Mouse (Mus musculus) adrenal gland, adult 10 weeks (tissue): ENCODE results near the gene Thyn1. TPM values are rescaled to one million over a fixed set of nuclear protein-coding genes. Genes with fewer than 3 reads are reported as not detected.

ENCODE experiments used
- polyA plus RNA-seq: library from polyadenylated mRNA; stranded (reverse); fragments of 350-450 nt; fragmentation: Illumina TruSeq; extraction: RNeasy Lipid Tissue Mini Kit (QIAGEN cat#74804); gene quantifications from one replicate; pipeline ENCODE4 v1.2.3, GENCODE M21; 2014; ENCODE audit warnings: low read depth, low replicate concordance

Gene Thyn1
- 49.4 TPM for polyA plus RNA-seq

DNA sequence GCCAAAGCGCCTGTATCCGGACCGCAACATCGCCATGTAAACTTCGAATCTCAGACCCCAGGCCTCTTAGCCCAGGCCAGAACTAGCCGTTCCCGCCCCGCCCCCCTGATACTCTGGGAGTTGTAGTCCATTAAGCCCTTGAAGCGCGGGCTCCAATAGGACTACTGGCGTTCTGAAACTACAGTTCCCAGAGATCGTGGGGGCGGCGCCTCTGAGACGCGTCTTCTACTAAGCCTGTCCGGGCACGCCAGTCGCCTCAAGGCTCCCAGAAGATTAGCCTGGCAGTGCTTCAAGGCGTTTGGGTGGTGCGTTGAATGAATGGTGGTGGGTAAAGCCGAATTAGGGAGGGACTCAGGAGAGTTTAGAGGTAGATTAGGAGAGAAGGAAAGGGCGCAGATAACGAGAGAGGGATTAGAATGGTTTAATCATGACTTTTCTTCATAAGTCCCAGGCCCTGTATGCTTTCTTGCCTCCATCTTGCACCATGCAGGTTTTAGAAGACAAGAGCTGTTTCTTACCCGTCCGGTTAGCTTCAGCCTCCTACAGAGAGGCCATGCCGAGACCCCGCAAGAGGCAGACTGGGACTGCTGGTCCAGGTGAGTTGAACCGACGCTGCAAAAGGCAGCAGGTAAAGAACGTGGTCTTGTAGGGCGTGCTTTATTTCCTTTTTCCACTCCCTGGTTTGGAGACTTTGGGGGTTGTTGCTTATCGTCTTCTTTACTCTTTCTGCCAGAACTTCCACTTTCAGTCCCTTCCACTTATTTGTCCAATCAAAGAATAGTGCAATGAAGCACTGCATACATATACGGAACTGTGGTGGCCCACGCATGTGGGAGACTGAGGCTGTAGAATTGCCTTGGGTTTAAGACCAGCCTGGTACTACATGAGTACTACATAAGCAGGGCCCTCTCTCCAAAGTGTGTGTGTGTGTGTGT is at the start of gene Thyn1, which contains the start of gene Acad8:
TSS of gene Thyn1 (plus strand) at position 250 of the 935 bp plus-strand sequence.
TSS of gene Acad8 (minus strand) at position 106 of the 935 bp plus-strand sequence.

GRCm38 (mm10) chr9:27029828-27030762 is 30.6 kb downstream of the Thyn1 start, which contains the start of the genes Vps26b and Ncapd3:
TSS of gene Vps26b (minus strand) at chr9:27030065.
TSS of gene Ncapd3 (plus strand) at chr9:27030175.

Other genes starting within 250 kb of the Thyn1 start
- 13.3 TPM for gene Glb1l2, start 193.2 kb upstream of the Thyn1 start, polyA plus RNA-seq
- gene Glb1l3, start 138.8 kb upstream of the Thyn1 start, polyA plus RNA-seq: 5.3 TPM
- gene Gm1110, start 76.6 kb upstream of the Thyn1 start, polyA plus RNA-seq: 0.35 TPM
- gene Acad8, start 144 bp upstream of the Thyn1 start, polyA plus RNA-seq: 47.5 TPM
- 38.6 TPM for gene Vps26b, start 30.4 kb downstream of the Thyn1 start, polyA plus RNA-seq
- 24.1 TPM for gene Ncapd3, start 30.5 kb downstream of the Thyn1 start, polyA plus RNA-seq
- 38.5 TPM for gene Jam3, start 155.7 kb downstream of the Thyn1 start, polyA plus RNA-seq